Mouse (Mus musculus): ENCODE data around the gene Dtx2. TPM values are rescaled to one million over a fixed set of nuclear protein-coding genes. Genes with fewer than 3 reads are reported as not detected.

Dtx2 gene
- 22.9 and 28.6 TPM in 2 replicates for polyA plus RNA-seq (2015; fragmentation: Nextera tagmentation; extraction: Ambion mirVana)

GRCm38 (mm10) chr5:135994725-135995687, at the start of gene Dtx2:
Dtx2 (plus strand) TSS chr5:135994800.
- peak; percentile 96 for ATAC-seq
- WGBS: 1% methylated on average over 44 of the region's 47 CpGs
- H3K27ac ChIP-seq (ENCODE audit: low read depth, low read length): peak within 1 kb of the TSS; percentile 90

DNA sequence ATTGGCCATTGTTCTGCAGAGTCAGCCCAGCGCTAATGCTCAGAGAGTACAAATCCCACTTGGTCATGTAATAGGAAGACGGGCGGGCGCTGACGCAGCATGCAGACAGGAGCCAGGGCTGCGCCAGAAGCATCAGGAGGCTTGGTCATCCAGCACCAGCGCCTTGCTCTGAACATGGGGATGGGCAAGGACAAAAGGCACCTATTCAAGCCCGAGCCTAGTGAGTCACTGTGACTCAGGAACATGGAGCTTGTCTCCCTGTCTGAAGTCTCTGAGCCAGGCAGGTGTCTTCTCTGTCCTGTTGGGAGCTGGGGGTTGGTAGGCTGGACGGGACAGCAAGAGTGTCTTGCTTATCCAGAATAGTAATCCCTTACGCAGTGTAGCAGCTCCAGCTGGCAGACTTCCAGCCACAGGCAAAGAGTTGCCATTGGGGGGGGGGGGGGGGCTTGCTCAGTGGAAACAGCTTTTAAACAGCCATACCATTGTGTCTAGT, 48.6 kb upstream of the Dtx2 start:
- Histone ChIP-seq H3K4me1 (ENCODE audit: control insufficient read depth, insufficient read depth, low read depth, low read length) (no peaks in the 10 kb centered on the region; the same call in 1 of the 2 replicates), H3K36me3 (ENCODE audit: control insufficient read depth, insufficient read depth, low read length) (no peaks in the 10 kb centered on the region), H3K4me2 (ENCODE audit: low read length) (peak overlapping the region; percentile 31), H3K27me3 (replicated peaks; ENCODE audit: control insufficient read depth, insufficient read depth, low read length) (no peaks in the 10 kb centered on the region), H3K9me3 (ENCODE audit: control insufficient read depth, low read length) (no peaks in the 10 kb centered on the region), H3K27ac (ENCODE audit: low read depth, low read length) (no peak overlapping the region), H3K9ac (ENCODE audit: low read depth, low read length) (0 out of 2 replicates have a peak overlapping the region, but pooled peaks have one; percentile 23), H3K4me3 (ENCODE audit: low read length) (no peak overlapping the region)
- peak; percentile 54 for ATAC-seq
- WGBS: 38% methylated on average over 10 of the region's 10 CpGs

More at GRCm38 (mm10) chr5:135994725-135995687, at the start of gene Dtx2:
- peak within 1 kb of the TSS; percentile 86 for H3K4me3 ChIP-seq (ENCODE audit: low read length)
- H3K4me1 ChIP-seq (ENCODE audit: control insufficient read depth, insufficient read depth, low read depth, low read length): peaks cover 11% of the 10 kb centered on the region
- peak within 1 kb of the TSS; percentile 64 for H3K4me2 ChIP-seq (ENCODE audit: low read length)
- H3K27me3 ChIP-seq (replicated peaks; ENCODE audit: control insufficient read depth, insufficient read depth, low read length): no peaks in the 10 kb centered on the region
- no peaks in the 10 kb centered on the region; the same call in 1 of the 2 replicates for H3K9me3 ChIP-seq (ENCODE audit: control insufficient read depth, low read length)
- peaks cover 11% of the 10 kb centered on the region for H3K36me3 ChIP-seq (ENCODE audit: control insufficient read depth, insufficient read depth, low read length)
- H3K9ac ChIP-seq (ENCODE audit: low read depth, low read length): peak within 1 kb of the TSS; percentile 89

DNA sequence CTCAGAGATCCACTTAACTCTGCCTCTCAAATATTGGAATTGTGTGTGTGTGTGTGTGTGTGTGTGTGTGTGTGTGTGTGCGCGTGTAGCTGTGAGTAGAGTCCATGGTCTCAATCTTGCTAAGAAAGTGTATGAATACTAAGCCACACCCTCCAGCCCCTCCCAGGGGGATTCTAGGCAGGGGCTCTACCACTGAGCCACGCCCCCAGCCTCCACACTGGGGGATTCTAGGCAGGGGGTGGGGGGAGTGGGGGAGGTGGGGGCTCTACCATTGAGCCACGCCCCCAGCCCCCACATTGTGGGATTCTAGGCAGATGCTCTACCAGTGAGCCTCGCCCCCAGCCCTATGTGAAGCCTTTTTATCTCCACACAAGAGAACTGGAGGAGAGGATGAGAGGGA, 48.0 kb upstream of the Dtx2 start:
- Histone ChIP-seq H3K4me1 (ENCODE audit: control insufficient read depth, insufficient read depth, low read depth, low read length) (no peaks in the 10 kb centered on the region; the same call in 1 of the 2 replicates), H3K36me3 (ENCODE audit: control insufficient read depth, insufficient read depth, low read length) (no peaks in the 10 kb centered on the region), H3K9me3 (ENCODE audit: control insufficient read depth, low read length) (no peaks in the 10 kb centered on the region), H3K4me3 (ENCODE audit: low read length) (no peak overlapping the region), H3K4me2 (ENCODE audit: low read length) (no peak overlapping the region), H3K27ac (ENCODE audit: low read depth, low read length) (no peak overlapping the region), H3K27me3 (replicated peaks; ENCODE audit: control insufficient read depth, insufficient read depth, low read length) (no peaks in the 10 kb centered on the region), H3K9ac (ENCODE audit: low read depth, low read length) (no peak overlapping the region)
- no peak for ATAC-seq
- 63% methylated on average over 5 of the region's 5 CpGs for WGBS

DNA sequence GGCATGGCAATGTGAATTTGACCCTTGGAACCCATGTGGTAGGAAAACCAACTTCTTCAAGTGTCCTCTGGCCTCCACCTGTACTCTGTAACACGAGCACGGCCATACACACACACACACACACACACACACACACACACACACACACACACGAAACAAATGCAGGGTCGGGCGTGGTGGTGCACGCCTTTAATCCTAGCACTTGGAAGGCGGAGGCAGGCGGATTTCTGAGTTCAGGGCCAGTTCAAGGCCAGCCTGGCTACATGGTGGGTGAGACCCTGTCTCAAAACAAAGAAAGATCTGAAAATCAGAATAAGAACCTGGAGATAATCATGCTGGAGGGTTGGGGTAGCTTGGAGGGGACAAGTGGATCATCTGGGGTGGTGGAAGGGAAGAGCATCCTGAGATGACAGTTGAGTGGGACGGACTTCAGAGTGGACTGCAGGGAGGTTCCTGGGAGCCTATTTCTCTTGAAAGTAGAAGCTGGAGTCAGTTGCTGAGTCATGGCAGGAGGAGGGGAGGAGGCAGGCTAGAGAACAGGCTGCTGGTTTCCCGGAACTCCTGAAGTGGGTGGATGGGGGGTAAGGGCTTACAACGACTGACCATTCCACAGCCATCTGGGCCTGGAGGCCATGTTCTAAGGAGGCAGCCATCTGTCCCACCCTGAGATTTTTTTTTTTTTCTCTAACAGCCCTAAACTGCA, 43.7 kb upstream of the Dtx2 start:
- 90% methylated on average over 11 of the region's 11 CpGs for WGBS

DNA sequence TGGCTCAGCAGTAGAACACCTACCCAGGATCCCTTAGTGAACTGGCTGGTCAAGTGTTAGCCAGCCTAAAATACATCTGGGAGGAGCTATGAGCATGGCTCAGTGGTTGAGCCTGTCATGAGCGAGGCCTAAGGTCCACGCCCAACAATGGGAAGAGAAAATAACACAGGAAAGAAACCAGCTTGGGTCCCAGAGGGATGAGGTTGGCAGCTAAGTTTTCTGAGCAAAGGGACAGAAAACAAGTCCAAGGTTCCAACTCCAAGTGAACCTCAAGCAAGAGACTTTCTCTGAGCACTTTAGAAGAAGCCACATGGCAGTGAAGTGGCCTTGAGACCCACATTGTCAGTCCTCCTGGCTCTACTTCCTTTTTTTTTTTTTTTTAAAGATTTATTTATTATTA, 42.9 kb upstream of the Dtx2 start:
- 89% methylated on average over 2 of the region's 2 CpGs for WGBS
- no peak for ATAC-seq

More for the DNA sequence above, 43.7 kb upstream of the Dtx2 start:
- H3K4me3 ChIP-seq (ENCODE audit: low read length): no peak overlapping the region
- no peaks in the 10 kb centered on the region for H3K27me3 ChIP-seq (replicated peaks; ENCODE audit: control insufficient read depth, insufficient read depth, low read length)
- ATAC-seq: no peak
- no peak overlapping the region for H3K9ac ChIP-seq (ENCODE audit: low read depth, low read length)
- no peaks in the 10 kb centered on the region for H3K9me3 ChIP-seq (ENCODE audit: control insufficient read depth, low read length)
- no peaks in the 10 kb centered on the region; the same call in 1 of the 2 replicates for H3K4me1 ChIP-seq (ENCODE audit: control insufficient read depth, insufficient read depth, low read depth, low read length)
- no peak overlapping the region for H3K27ac ChIP-seq (ENCODE audit: low read depth, low read length)
- no peak overlapping the region for H3K4me2 ChIP-seq (ENCODE audit: low read length)
- no peaks in the 10 kb centered on the region for H3K36me3 ChIP-seq (ENCODE audit: control insufficient read depth, insufficient read depth, low read length)

GRCm38 (mm10) chr5:135952830-135953229, 41.8 kb upstream of the Dtx2 start:
- WGBS: 93% methylated on average over 2 of the region's 2 CpGs
- Histone ChIP-seq H3K9me3 (ENCODE audit: control insufficient read depth, low read length) (no peaks in the 10 kb centered on the region), H3K27me3 (replicated peaks; ENCODE audit: control insufficient read depth, insufficient read depth, low read length) (no peaks in the 10 kb centered on the region), H3K36me3 (ENCODE audit: control insufficient read depth, insufficient read depth, low read length) (no peaks in the 10 kb centered on the region), H3K4me2 (ENCODE audit: low read length) (no peak overlapping the region), H3K27ac (ENCODE audit: low read depth, low read length) (no peak overlapping the region), H3K4me3 (ENCODE audit: low read length) (no peak overlapping the region), H3K9ac (ENCODE audit: low read depth, low read length) (no peak overlapping the region), H3K4me1 (ENCODE audit: control insufficient read depth, insufficient read depth, low read depth, low read length) (peaks cover 3% of the 10 kb centered on the region; the same call in 1 of the 2 replicates)
- no peak for ATAC-seq

More for the DNA sequence above, 42.9 kb upstream of the Dtx2 start:
- H3K27me3 ChIP-seq (replicated peaks; ENCODE audit: control insufficient read depth, insufficient read depth, low read length): no peaks in the 10 kb centered on the region
- H3K9me3 ChIP-seq (ENCODE audit: control insufficient read depth, low read length): no peaks in the 10 kb centered on the region
- no peak overlapping the region for H3K4me3 ChIP-seq (ENCODE audit: low read length)
- H3K36me3 ChIP-seq (ENCODE audit: control insufficient read depth, insufficient read depth, low read length): no peaks in the 10 kb centered on the region
- H3K9ac ChIP-seq (ENCODE audit: low read depth, low read length): no peak overlapping the region
- H3K27ac ChIP-seq (ENCODE audit: low read depth, low read length): no peak overlapping the region
- H3K4me2 ChIP-seq (ENCODE audit: low read length): no peak overlapping the region
- H3K4me1 ChIP-seq (ENCODE audit: control insufficient read depth, insufficient read depth, low read depth, low read length): no peaks in the 10 kb centered on the region

DNA sequence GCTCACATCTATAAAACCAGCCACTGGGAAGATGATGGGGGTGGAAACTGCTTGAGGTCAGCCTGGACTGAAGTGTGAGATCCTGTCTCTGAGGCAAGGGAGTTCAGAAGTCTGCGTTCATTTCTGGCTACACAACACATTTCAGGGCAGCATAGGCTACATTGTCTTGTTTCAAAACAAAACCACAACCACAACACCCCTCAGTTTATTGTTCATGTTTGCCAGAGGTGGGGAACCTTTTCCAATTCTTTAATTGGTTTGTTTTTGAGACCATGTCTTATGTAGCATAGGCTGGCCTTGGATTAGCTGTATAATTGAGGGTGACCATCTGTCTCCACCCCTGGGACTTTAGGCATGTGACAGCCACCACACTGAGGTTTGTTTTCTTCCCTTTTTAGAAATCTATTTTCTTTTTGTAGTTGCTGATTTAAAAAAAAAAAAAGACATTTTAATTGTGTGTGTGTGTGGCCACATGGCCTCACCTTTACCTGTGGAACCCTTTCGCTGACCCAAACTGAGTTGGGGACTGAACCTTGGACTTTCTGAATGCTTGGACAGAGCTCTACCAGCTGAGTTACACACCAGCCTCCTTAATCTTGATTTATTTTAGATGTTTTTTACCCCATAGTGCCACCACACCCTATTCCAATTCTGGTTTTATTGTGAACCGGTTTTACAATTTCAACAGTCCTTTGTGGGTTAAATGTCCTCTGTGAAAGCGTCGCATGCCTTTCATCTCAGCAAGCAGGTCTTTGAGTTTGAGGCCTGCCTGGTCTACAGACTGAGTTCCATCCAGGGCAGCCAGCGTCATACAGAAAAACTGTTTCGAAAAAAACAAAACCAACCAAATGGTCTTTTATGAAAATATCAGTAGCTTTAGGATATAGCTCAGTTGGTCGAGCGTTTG, 38.0 kb upstream of the Dtx2 start:
- H3K27ac ChIP-seq (ENCODE audit: low read depth, low read length): peak overlapping the region; percentile 58
- no peaks in the 10 kb centered on the region for H3K36me3 ChIP-seq (ENCODE audit: control insufficient read depth, insufficient read depth, low read length)
- H3K9me3 ChIP-seq (ENCODE audit: control insufficient read depth, low read length): no peaks in the 10 kb centered on the region
- H3K4me2 ChIP-seq (ENCODE audit: low read length): peak overlapping the region; percentile 63
- H3K4me3 ChIP-seq (ENCODE audit: low read length): peak overlapping the region; percentile 41
- H3K4me1 ChIP-seq (ENCODE audit: control insufficient read depth, insufficient read depth, low read depth, low read length): peaks cover 3% of the 10 kb centered on the region; the same call in 1 of the 2 replicates
- 74% methylated on average over 9 of the region's 9 CpGs for WGBS
- no peaks in the 10 kb centered on the region for H3K27me3 ChIP-seq (replicated peaks; ENCODE audit: control insufficient read depth, insufficient read depth, low read length)
- peak overlapping the region; percentile 46; the same call in 1 of the 2 replicates for H3K9ac ChIP-seq (ENCODE audit: low read depth, low read length)
- ATAC-seq: no peak

DNA sequence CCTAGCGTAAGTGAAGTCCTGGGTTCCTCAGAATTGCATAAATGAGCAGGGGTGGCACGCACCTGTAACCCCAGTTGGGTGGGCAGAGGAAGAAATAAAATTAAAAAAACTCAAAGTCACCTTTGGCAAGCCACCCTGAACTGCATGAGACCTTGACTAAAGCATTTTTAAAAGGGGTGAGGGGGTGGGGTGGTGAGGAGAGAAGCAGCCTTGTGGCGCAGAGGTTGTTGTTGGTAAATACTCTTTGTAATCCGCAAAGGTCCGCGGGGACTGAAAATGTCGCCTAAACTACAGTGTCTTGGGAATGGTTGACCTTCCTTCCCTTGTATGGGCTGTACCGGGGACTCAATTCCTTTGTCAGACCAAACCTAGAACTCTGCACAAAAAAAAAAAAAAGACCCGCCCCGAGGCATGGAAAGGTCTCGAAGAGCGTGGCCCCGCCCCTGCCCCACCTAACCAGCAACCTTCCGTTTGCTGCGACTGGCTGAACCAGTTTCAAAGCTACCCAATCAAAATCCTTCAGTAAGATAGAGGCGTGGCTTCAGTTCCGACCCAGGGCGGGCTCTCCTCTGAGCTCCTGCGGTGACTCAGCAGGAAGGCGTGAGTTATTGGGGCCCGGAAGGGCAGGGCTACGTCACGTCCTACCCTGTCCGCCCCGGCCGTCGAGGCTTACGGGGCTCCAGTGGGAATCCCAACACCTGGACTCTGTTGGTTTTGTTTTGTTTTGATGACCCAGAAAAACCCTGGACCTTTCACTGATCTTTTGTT, 37.2 kb upstream of the Dtx2 start:
- WGBS: 7% methylated on average over 28 of the region's 28 CpGs
- peak overlapping the region; percentile 41 for H3K4me3 ChIP-seq (ENCODE audit: low read length)
- peak; percentile 78 for ATAC-seq

More for the DNA sequence above, 37.2 kb upstream of the Dtx2 start:
- Histone ChIP-seq H3K9me3 (ENCODE audit: control insufficient read depth, low read length) (no peaks in the 10 kb centered on the region), H3K4me2 (ENCODE audit: low read length) (peak overlapping the region; percentile 63), H3K27me3 (replicated peaks; ENCODE audit: control insufficient read depth, insufficient read depth, low read length) (no peaks in the 10 kb centered on the region), H3K9ac (ENCODE audit: low read depth, low read length) (peak overlapping the region; percentile 57), H3K4me1 (ENCODE audit: control insufficient read depth, insufficient read depth, low read depth, low read length) (peaks cover 3% of the 10 kb centered on the region), H3K36me3 (ENCODE audit: control insufficient read depth, insufficient read depth, low read length) (no peaks in the 10 kb centered on the region), H3K27ac (ENCODE audit: low read depth, low read length) (peak overlapping the region; percentile 84)

Measured in hindbrain, embryonic 16.5 days (tissue).